Mouse (Mus musculus) adrenal gland, postnatal 25 days (tissue): ENCODE measurements around the gene Gm11060. TPM values are rescaled to one million over a fixed set of nuclear protein-coding genes. Genes with fewer than 3 reads are reported as not detected.

Experiments
- total RNA-seq: library from RNA; stranded (reverse); gene quantifications from 2 replicates; pipeline ENCODE4 v1.2.3, GENCODE M21; 2021

Gm11060 gene
- total RNA-seq, 1 experiment from 2014 or later = not detected

Other genes starting within 250 kb of the Gm11060 start
- gene Prrg4, start 242.1 kb upstream of the Gm11060 start, total RNA-seq = 3.0 and 5.1 TPM in 2 replicates
- gene Ccdc73, start 224.2 kb upstream of the Gm11060 start, total RNA-seq = 4.5 and 7.9 TPM in 2 replicates
- gene Eif3m, start 74.9 kb upstream of the Gm11060 start, total RNA-seq = 132 and 150 TPM in 2 replicates
- 1.7 and 1.8 TPM in 2 replicates for gene Wt1, start 34.5 kb downstream of the Gm11060 start, total RNA-seq
- gene Them7, start 132.3 kb downstream of the Gm11060 start, total RNA-seq = 0.49 and 1.2 TPM in 2 replicates